Mouse (Mus musculus) cerebellum, adult 11 months (tissue): ENCODE data around the gene Ankrd40.

ENCODE experiments used
- DNase-seq: peaks from one replicate; pipeline ENCODE4 v3.0.0; 2022

The Ankrd40 gene

DNA sequence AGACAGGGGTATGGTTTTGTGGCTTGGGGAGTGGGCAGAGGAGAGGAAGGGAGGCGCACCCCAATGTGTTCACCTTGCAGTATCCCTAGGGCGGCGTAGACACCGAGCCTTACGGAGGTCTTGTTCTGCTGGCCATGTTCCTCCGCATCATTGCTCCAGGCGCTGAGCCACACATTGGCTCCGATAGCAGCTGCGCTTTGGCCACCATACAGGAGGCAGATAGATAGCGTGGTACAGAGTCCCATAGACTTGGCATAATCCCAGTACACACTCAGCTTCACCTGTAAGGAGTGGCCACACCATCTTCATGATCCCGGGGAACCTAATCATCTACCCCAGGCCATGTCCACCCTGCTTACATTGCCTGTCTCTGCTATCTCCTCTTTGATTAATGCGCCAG is 31.4 kb downstream of the Ankrd40 start:
- no peak for DNase-seq

- peak; percentile 65 for DNase-seq
Measured at GRCm38 (mm10) chr11:94361166-94361870, 33.5 kb downstream of the Ankrd40 start.

DNA sequence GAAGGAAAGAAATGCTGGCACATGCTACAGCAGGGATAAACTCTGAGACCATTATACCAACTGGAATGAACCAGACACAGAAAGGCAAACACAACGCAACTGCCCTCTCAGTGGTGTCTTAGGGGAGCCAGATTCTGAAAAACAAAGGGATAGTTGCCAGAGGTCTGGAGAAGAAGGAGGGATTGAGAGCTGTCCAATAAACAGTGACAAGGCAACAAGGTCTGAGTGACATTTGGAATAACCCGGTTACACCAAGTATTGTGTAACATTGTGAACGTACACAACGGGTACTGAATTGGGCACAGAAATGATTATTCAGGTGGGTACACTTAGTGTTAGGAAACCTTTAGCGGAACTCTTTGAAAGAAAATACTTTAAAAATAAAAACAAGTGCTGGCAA is 34.3 kb downstream of the Ankrd40 start:
- DNase-seq = no peak

- no peak for DNase-seq
Measured at GRCm38 (mm10) chr11:94363690-94364089, 35.9 kb downstream of the Ankrd40 start.

GRCm38 (mm10) chr11:94365340-94365739 is 37.5 kb downstream of the Ankrd40 start:
- no peak for DNase-seq

DNA sequence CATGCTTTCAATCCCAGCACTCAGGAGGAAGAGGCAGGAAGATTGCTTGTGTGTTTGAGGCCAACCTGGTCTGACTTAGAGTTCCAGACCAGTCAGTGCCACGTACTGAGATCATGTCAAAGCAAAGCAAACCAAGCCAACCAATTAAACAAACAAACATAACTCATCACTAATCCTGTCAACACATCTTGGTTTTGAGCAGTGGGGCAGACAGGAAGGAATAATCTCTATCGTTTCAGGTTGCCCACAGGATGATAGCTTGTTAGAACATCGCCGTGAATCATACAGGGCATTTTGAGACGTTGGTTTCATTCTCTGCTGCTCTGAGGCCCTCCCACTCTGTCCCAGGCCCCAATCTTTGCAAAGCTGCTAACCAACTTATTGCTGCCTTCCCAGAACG is 42.2 kb downstream of the Ankrd40 start:
- no peak for DNase-seq

DNA sequence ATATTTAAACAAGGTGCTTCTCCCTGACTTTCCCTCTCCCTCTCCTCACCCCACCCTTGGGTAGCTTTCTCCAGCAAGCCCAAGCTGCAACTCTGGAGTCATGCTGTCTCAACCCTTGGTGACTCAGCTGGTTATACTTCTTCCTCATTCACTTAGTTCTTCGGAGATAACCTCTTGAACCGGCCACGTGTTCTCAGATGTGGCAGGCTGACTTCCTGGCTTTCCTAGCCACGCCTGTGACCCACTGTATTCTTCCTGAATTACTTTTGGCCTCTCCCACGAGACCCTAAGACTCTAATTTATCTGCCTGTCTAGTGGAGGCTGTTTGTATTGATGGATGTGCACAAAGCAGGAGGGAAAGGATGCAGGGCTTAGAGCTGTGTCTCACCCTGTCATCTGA is 43.0 kb downstream of the Ankrd40 start:
- no peak for DNase-seq

DNA sequence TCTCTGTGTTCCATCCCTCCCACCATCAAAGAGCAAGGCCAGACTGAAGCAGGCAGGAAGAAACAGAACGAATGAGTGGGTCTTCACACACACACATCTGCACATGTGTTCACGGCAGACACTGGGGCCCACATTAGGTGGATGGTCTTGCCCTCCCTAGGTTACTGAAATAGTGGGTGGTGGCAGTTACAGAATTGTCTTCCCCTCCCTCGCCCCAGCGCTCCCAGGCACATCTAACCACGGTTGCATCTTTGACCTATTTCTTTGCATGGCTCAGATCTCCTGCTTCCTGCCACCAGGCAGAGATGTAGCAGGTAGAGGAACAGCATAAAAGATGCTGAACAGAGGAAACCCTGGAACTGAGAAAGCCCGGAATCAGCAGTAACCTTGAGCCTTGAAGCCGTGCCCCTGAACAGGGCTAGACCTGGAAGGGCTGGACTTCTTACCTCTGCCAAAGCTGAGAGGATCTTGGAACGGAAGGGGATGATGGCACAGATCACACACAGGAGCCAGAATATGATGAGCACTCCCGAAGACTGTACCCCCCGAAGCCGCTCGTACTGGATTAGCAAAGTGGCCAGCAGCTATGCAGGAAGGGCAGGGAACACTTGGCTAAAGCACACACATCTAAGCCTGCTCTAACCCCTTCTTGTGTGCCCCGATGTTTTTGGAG is 46.6 kb downstream of the Ankrd40 start:
- DNase-seq = peak; percentile 27

DNA sequence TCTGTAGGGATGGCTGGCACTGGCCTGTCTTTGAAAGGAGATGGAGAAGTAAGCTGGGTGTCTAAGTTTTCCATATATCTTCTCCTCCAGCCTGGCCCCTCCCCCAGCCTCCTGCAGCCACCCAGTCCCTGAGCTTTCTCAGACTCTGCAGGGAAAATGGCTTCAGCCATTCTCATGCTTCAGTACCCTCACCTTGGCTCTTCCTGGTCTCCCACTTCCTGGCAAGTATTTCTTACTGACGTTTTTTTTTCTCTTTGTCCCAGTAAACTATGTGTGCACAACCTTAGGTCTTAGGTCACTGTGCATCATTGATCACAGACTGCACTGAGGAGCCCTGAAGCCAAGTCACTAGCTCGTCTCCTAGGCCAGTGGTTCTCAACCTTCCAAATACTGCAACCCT is 51.3 kb downstream of the Ankrd40 start:
- DNase-seq = no peak

GRCm38 (mm10) chr11:94379736-94380135 is 51.9 kb downstream of the Ankrd40 start:
- DNase-seq = no peak

GRCm38 (mm10) chr11:94385977-94386771 is 58.4 kb downstream of the Ankrd40 start:
- DNase-seq = no peak

- DNase-seq = no peak
Measured at GRCm38 (mm10) chr11:94387756-94388155, 60.0 kb downstream of the Ankrd40 start.

GRCm38 (mm10) chr11:94389021-94389420 is 61.2 kb downstream of the Ankrd40 start:
- no peak for DNase-seq

GRCm38 (mm10) chr11:94389724-94390396 is 62.1 kb downstream of the Ankrd40 start:
- peak; percentile 58 for DNase-seq

DNA sequence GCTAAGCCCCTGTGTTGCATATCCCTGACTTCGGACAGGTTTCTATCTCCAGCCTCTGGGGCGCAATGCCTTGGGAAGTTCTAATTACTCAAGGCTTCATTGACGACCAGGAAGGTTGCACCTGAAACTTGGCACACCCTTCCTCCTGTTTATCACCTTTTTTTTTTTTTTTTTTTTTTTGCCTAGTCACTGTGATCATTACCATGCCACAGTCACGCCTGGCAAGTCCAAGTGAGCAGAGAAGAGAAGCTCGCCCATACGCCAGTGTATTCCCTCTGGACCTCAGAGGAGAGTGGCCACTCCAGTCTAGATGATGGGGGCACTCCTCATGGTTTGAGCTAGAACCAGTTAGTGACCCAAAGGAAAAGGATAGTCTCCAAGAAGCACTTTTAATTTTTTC is 63.0 kb downstream of the Ankrd40 start:
- DNase-seq = no peak
